Mouse (Mus musculus) liver, embryonic 13.5 days (tissue): ENCODE results near the gene Fam83c. TPM values are rescaled to one million over a fixed set of nuclear protein-coding genes. Genes with fewer than 3 reads are reported as not detected.

Source experiments
- ATAC-seq: fragments of 200-750 bp; cut with Nextera tagmentation; 2 replicates; pipeline ENCODE4 v1.8.0; 2017; ENCODE audit warnings: low read depth, mild to moderate bottlenecking, moderate number of reproducible peaks, moderate library complexity
- DNase-seq: peaks from one replicate; pipeline ENCODE4 v3.0.0; 2022
- H3K27ac ChIP-seq: fragments of 300-500 bp; sonication (generic); 2 replicates; pipeline ENCODE4 v1.5.1; 2015; ENCODE audit warnings: moderate library complexity, mild to moderate bottlenecking, inconsistent platforms
- H3K27me3 ChIP-seq: fragments of 300-500 bp; sonication (generic); 2 replicates; pipeline ENCODE4 v1.6.1; 2015; ENCODE audit warnings: mild to moderate bottlenecking, inconsistent platforms
- H3K36me3 ChIP-seq: fragments of 300-500 bp; sonication (generic); 2 replicates; pipeline ENCODE4 v1.6.1; 2015; ENCODE audit warnings: mild to moderate bottlenecking, inconsistent platforms
- H3K4me1 ChIP-seq: fragments of 300-500 bp; sonication (generic); replicated peaks from 2 replicates; pipeline ENCODE4 v1.6.1; 2015; ENCODE audit warnings: inconsistent platforms
- H3K4me2 ChIP-seq: fragments of 300-500 bp; sonication (generic); 2 replicates; pipeline ENCODE4 v1.6.1; 2015; ENCODE audit warnings: inconsistent platforms, mild to moderate bottlenecking, moderate library complexity
- H3K4me3 ChIP-seq: fragments of 300-500 bp; sonication (generic); replicated peaks from 2 replicates; pipeline ENCODE4 v1.5.1; 2015; ENCODE audit warnings: mild to moderate bottlenecking, inconsistent platforms
- H3K9ac ChIP-seq: fragments of 300-500 bp; sonication (generic); 2 replicates; pipeline ENCODE4 v1.6.1; 2015; ENCODE audit warnings: mild to moderate bottlenecking, inconsistent platforms
- H3K9me3 ChIP-seq: fragments of 300-500 bp; sonication (generic); replicated peaks from 2 replicates; pipeline ENCODE4 v1.6.1; 2016; ENCODE audit warnings: inconsistent platforms
- WGBS: fragments of 180-500 bp; shearing (Covaris S2); methylation state at CpG from one replicate; pipeline ENCODE4 v1.1.7; 2015; ENCODE audit not compliant: insufficient replicate concordance; 5-methylcytosine and 5-hydroxymethylcytosine counted together
- polyA plus RNA-seq: library from polyadenylated mRNA; unstranded; fragments of >200 nt; fragmentation: Nextera tagmentation; extraction: Ambion mirVana; gene quantifications from 2 replicates; pipeline ENCODE4 v1.2.1, GENCODE M21; 2015

Gene Fam83c
- polyA plus RNA-seq, 1 experiment from 2014 or later = 0.12 TPM

- Histone ChIP-seq H3K27me3 (no peaks in the 10 kb centered on the region), H3K4me1 (peaks cover 28% of the 10 kb centered on the region), H3K9ac (peak overlapping the region; percentile 88), H3K4me2 (peak overlapping the region; percentile 86), H3K36me3 (peaks cover 31% of the 10 kb centered on the region), H3K4me3 (peak overlapping the region; percentile 85), H3K9me3 (no peaks in the 10 kb centered on the region), H3K27ac (peak overlapping the region; percentile 88)
- WGBS = 1% methylated on average over 52 of the region's 52 CpGs
- DNase-seq = peak; percentile 22
- ATAC-seq = peak; percentile 19
Measured at GRCm38 (mm10) chr2:155825904-155826629, 8.6 kb downstream of the Fam83c start.

GRCm38 (mm10) chr2:155823722-155824121 is 10.9 kb downstream of the Fam83c start:
- H3K36me3 ChIP-seq = peaks cover 49% of the 10 kb centered on the region
- ATAC-seq = no peak
- DNase-seq = no peak
- no peak overlapping the region for H3K4me2 ChIP-seq
- H3K9me3 ChIP-seq = no peaks in the 10 kb centered on the region
- peaks cover 42% of the 10 kb centered on the region for H3K4me1 ChIP-seq
- no peak overlapping the region for H3K4me3 ChIP-seq
- WGBS = 86% methylated on average over 8 of the region's 8 CpGs
- H3K27me3 ChIP-seq = no peaks in the 10 kb centered on the region
- no peak overlapping the region for H3K27ac ChIP-seq
- no peak overlapping the region for H3K9ac ChIP-seq

GRCm38 (mm10) chr2:155820779-155821178 is 13.9 kb downstream of the Fam83c start:
- Histone ChIP-seq H3K4me1 (peaks cover 41% of the 10 kb centered on the region), H3K27me3 (no peaks in the 10 kb centered on the region), H3K9ac (no peak overlapping the region), H3K4me3 (no peak overlapping the region), H3K27ac (peak overlapping the region; percentile 72; the same call in 1 of the 2 replicates), H3K36me3 (peaks cover 49% of the 10 kb centered on the region), H3K4me2 (no peak overlapping the region), H3K9me3 (no peaks in the 10 kb centered on the region)
- WGBS = 83% methylated on average over 5 of the region's 5 CpGs
- DNase-seq = no peak
- ATAC-seq = no peak

GRCm38 (mm10) chr2:155819449-155820251 is 15.0 kb downstream of the Fam83c start:
- no peak for DNase-seq
- Histone ChIP-seq H3K36me3 (peaks cover 49% of the 10 kb centered on the region), H3K9me3 (no peaks in the 10 kb centered on the region), H3K4me3 (peak overlapping the region; percentile 82; the same call in 1 of the 2 replicates), H3K4me1 (peaks cover 32% of the 10 kb centered on the region), H3K27ac (peak overlapping the region; percentile 72), H3K9ac (0 out of 2 replicates have a peak overlapping the region, but pooled peaks have one; percentile 22), H3K4me2 (peak overlapping the region; percentile 89), H3K27me3 (no peaks in the 10 kb centered on the region)
- WGBS = 62% methylated on average over 6 of the region's 6 CpGs
- ATAC-seq = no peak

GRCm38 (mm10) chr2:155819392-155819448 is 15.4 kb downstream of the Fam83c start, which contains the start of gene BC029722:
TSS of gene BC029722 (minus strand) at chr2:155819426.
- no peak for DNase-seq
- Histone ChIP-seq H3K4me1 (peaks cover 32% of the 10 kb centered on the region), H3K9ac (peak within 1 kb of the TSS; percentile 86), H3K27me3 (no peaks in the 10 kb centered on the region), H3K4me3 (peak within 1 kb of the TSS; percentile 82), H3K27ac (peak within 1 kb of the TSS; percentile 74), H3K36me3 (peaks cover 49% of the 10 kb centered on the region), H3K4me2 (peak within 1 kb of the TSS; percentile 89), H3K9me3 (no peaks in the 10 kb centered on the region)
- no peak for ATAC-seq

- ATAC-seq (peak; percentile 97), DNase-seq (peak; percentile 82)
- Histone ChIP-seq H3K27me3 (0 out of 2 replicates have a peak, but pooled peaks cover 3% of the 10 kb centered on the region), H3K4me3 (peak overlapping the region; percentile 82), H3K4me2 (peak overlapping the region; percentile 89), H3K4me1 (peaks cover 32% of the 10 kb centered on the region), H3K36me3 (peaks cover 45% of the 10 kb centered on the region), H3K9me3 (no peaks in the 10 kb centered on the region), H3K27ac (peak overlapping the region; percentile 74), H3K9ac (peak overlapping the region; percentile 86)
- under 1% methylated on average over 37 of the region's 37 CpGs for WGBS
Measured at GRCm38 (mm10) chr2:155818596-155819391, 15.9 kb downstream of the Fam83c start.

- Histone ChIP-seq H3K9ac (peak overlapping the region; percentile 86), H3K4me1 (peaks cover 32% of the 10 kb centered on the region), H3K9me3 (no peaks in the 10 kb centered on the region), H3K4me2 (peak overlapping the region; percentile 89), H3K27ac (no peak overlapping the region), H3K4me3 (peak overlapping the region; percentile 82), H3K27me3 (0 out of 2 replicates have a peak, but pooled peaks cover 4% of the 10 kb centered on the region), H3K36me3 (peaks cover 33% of the 10 kb centered on the region)
- no peak for DNase-seq
- no peak for ATAC-seq
- 62% methylated on average over 10 of the region's 10 CpGs for WGBS
Measured at GRCm38 (mm10) chr2:155817301-155818245, 17.1 kb downstream of the Fam83c start.

GRCm38 (mm10) chr2:155816179-155816578 is 18.5 kb downstream of the Fam83c start:
- H3K4me3 ChIP-seq = no peak overlapping the region
- ATAC-seq (no peak), DNase-seq (no peak)
- H3K27me3 ChIP-seq = 0 out of 2 replicates have a peak, but pooled peaks cover 4% of the 10 kb centered on the region
- no peak overlapping the region for H3K4me2 ChIP-seq
- WGBS = 88% methylated on average over 1 of the region's 1 CpGs
- no peak overlapping the region for H3K9ac ChIP-seq
- peaks cover 32% of the 10 kb centered on the region for H3K4me1 ChIP-seq
- H3K27ac ChIP-seq = no peak overlapping the region
- no peaks in the 10 kb centered on the region for H3K9me3 ChIP-seq
- peaks cover 20% of the 10 kb centered on the region for H3K36me3 ChIP-seq

GRCm38 (mm10) chr2:155814829-155815228 is 19.8 kb downstream of the Fam83c start:
- Histone ChIP-seq H3K27me3 (0 out of 2 replicates have a peak, but pooled peaks cover 7% of the 10 kb centered on the region), H3K4me2 (no peak overlapping the region), H3K27ac (no peak overlapping the region), H3K9ac (no peak overlapping the region), H3K36me3 (peaks cover 6% of the 10 kb centered on the region), H3K4me3 (no peak overlapping the region), H3K4me1 (peaks cover 25% of the 10 kb centered on the region), H3K9me3 (no peaks in the 10 kb centered on the region)
- DNase-seq (no peak), ATAC-seq (no peak)
- WGBS = 23% methylated on average over 5 of the region's 5 CpGs

GRCm38 (mm10) chr2:155812637-155813036 is 22.0 kb downstream of the Fam83c start:
- ATAC-seq = no peak
- no peak overlapping the region for H3K4me3 ChIP-seq
- H3K9me3 ChIP-seq = no peaks in the 10 kb centered on the region
- no peak overlapping the region for H3K27ac ChIP-seq
- 0 out of 2 replicates have a peak, but pooled peaks cover 7% of the 10 kb centered on the region for H3K27me3 ChIP-seq
- 64% methylated on average over 4 of the region's 4 CpGs for WGBS
- H3K36me3 ChIP-seq = no peaks in the 10 kb centered on the region
- H3K4me1 ChIP-seq = peaks cover 4% of the 10 kb centered on the region; the same call in 1 of the 2 replicates
- H3K9ac ChIP-seq = no peak overlapping the region
- DNase-seq = no peak
- H3K4me2 ChIP-seq = no peak overlapping the region
